Mouse (Mus musculus) heart, embryonic 10.5 days (tissue): ENCODE measurements around the gene Shpk. TPM values are rescaled to one million over a fixed set of nuclear protein-coding genes. Genes with fewer than 3 reads are reported as not detected.

ENCODE experiments used
- DNase-seq: peaks from one replicate; pipeline ENCODE4 v3.0.0-alpha.2; 2017; ENCODE audit warnings: low spot score
- H3K27ac ChIP-seq: fragments of 300-500 bp; sonication (generic); 2 replicates; pipeline ENCODE4 v1.5.1; 2016; ENCODE audit warnings: mild to moderate bottlenecking
- H3K27me3 ChIP-seq: fragments of 300-500 bp; sonication (generic); 2 replicates; pipeline ENCODE4 v1.6.1; 2016; ENCODE audit warnings: mild to moderate bottlenecking; ENCODE audit not compliant: poor library complexity, insufficient read depth, severe bottlenecking
- H3K36me3 ChIP-seq: fragments of 300-500 bp; sonication (generic); 2 replicates; pipeline ENCODE4 v1.6.1; 2016; ENCODE audit warnings: mild to moderate bottlenecking, moderate library complexity
- H3K4me1 ChIP-seq: fragments of 300-500 bp; sonication (generic); 2 replicates; pipeline ENCODE4 v1.6.1; 2016; ENCODE audit warnings: mild to moderate bottlenecking
- H3K4me3 ChIP-seq: fragments of 300-500 bp; sonication (generic); 2 replicates; pipeline ENCODE4 v1.5.1; 2016; ENCODE audit warnings: mild to moderate bottlenecking, moderate library complexity
- H3K9me3 ChIP-seq: fragments of 300-500 bp; sonication (generic); 2 replicates; pipeline ENCODE4 v1.6.1; 2016; ENCODE audit warnings: mild to moderate bottlenecking, moderate library complexity
- WGBS: fragments of 180-500 bp; shearing (Covaris S2); methylation state at CpG from one replicate; pipeline ENCODE4 v1.1.7; 2016; 5-methylcytosine and 5-hydroxymethylcytosine counted together
- polyA plus RNA-seq: library from polyadenylated mRNA; unstranded; fragments of >200 nt; fragmentation: Nextera tagmentation; extraction: Ambion mirVana; gene quantifications from 2 replicates; pipeline ENCODE4 v1.2.1, GENCODE M21; 2016

The Shpk gene
- polyA plus RNA-seq, 1 experiment from 2014 or later: 0.54 TPM

GRCm38 (mm10) chr11:73235990-73236701, 36.9 kb downstream of the Shpk start:
- Histone ChIP-seq H3K4me1 (no peaks in the 10 kb centered on the region), H3K4me3 (no peak overlapping the region), H3K9me3 (no peaks in the 10 kb centered on the region), H3K27ac (no peak overlapping the region), H3K36me3 (no peaks in the 10 kb centered on the region), H3K27me3 (peaks cover 8% of the 10 kb centered on the region; the same call in 1 of the 2 replicates)
- 42% methylated on average over 5 of the region's 5 CpGs for WGBS
- DNase-seq: no peak

GRCm38 (mm10) chr11:73236731-73237130, 37.5 kb downstream of the Shpk start:
- H3K4me3 ChIP-seq: no peak overlapping the region
- H3K4me1 ChIP-seq: no peaks in the 10 kb centered on the region
- no peak overlapping the region for H3K27ac ChIP-seq
- DNase-seq: no peak
- 69% methylated on average over 3 of the region's 3 CpGs for WGBS
- H3K27me3 ChIP-seq: peaks cover 8% of the 10 kb centered on the region; the same call in 1 of the 2 replicates
- H3K9me3 ChIP-seq: no peaks in the 10 kb centered on the region
- no peaks in the 10 kb centered on the region for H3K36me3 ChIP-seq

- H3K27ac ChIP-seq: no peak overlapping the region
- 88% methylated on average over 6 of the region's 6 CpGs for WGBS
- DNase-seq: no peak
- H3K4me3 ChIP-seq: no peak overlapping the region
- peaks cover 8% of the 10 kb centered on the region; the same call in 1 of the 2 replicates for H3K27me3 ChIP-seq
- H3K4me1 ChIP-seq: no peaks in the 10 kb centered on the region
- H3K9me3 ChIP-seq: no peaks in the 10 kb centered on the region
- H3K36me3 ChIP-seq: no peaks in the 10 kb centered on the region
Measured at GRCm38 (mm10) chr11:73242199-73242598, 42.9 kb downstream of the Shpk start.

DNA sequence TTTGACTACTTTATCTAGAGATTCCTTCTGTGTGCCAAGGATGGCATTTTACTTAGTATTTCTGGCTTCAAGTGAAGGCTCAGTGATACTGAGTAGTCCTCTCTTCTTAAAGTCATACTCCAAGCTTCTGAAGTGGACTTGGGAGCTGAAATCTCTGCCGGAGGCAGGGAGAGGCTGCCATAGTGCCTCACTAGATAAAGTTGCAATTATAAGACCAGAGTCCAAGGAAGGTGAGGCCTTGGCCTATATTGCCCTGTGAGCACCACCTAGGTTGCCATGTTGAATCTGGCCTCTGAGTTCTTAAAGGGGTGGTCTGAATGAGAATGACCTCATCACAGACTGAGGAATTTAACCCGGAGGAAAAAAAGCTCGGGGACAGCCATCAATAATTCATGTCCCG, 43.5 kb downstream of the Shpk start:
- Histone ChIP-seq H3K27ac (no peak overlapping the region), H3K27me3 (peaks cover 8% of the 10 kb centered on the region; the same call in 1 of the 2 replicates), H3K9me3 (no peaks in the 10 kb centered on the region), H3K36me3 (no peaks in the 10 kb centered on the region), H3K4me1 (no peaks in the 10 kb centered on the region), H3K4me3 (no peak overlapping the region)
- WGBS: 83% methylated on average over 4 of the region's 4 CpGs
- no peak for DNase-seq

GRCm38 (mm10) chr11:73257362-73257945, 58.2 kb downstream of the Shpk start:
- Histone ChIP-seq H3K27me3 (no peaks in the 10 kb centered on the region), H3K36me3 (no peaks in the 10 kb centered on the region), H3K27ac (no peak overlapping the region), H3K4me3 (no peak overlapping the region), H3K4me1 (no peaks in the 10 kb centered on the region), H3K9me3 (no peaks in the 10 kb centered on the region)
- WGBS: 75% methylated on average over 4 of the region's 4 CpGs
- no peak for DNase-seq

DNA sequence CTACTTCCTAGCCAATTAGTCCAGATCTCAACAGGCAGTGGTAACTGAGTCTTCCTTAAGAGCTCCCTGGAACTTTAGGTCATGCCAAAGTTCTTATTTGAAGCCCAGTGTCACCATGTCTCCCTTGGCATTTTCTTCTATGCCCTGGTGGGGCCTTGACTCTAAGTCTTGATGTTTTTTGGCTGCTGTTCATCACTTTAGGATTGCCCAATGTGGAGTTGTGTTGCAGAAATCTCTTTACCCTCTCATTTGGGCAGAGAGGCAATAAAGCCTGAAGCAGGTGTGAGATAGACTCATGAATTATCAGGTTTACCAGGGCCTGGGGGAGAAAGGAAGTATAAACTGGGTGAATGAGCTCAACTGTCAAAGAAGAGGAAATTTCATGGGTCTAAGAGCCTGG, 59.4 kb downstream of the Shpk start:
- no peaks in the 10 kb centered on the region for H3K4me1 ChIP-seq
- H3K27ac ChIP-seq: no peak overlapping the region
- no peaks in the 10 kb centered on the region for H3K27me3 ChIP-seq
- H3K4me3 ChIP-seq: no peak overlapping the region
- DNase-seq: no peak
- no peaks in the 10 kb centered on the region for H3K36me3 ChIP-seq
- no peaks in the 10 kb centered on the region for H3K9me3 ChIP-seq

GRCm38 (mm10) chr11:73260457-73260856, 61.2 kb downstream of the Shpk start:
- 61% methylated on average over 3 of the region's 3 CpGs for WGBS
- no peaks in the 10 kb centered on the region for H3K27me3 ChIP-seq
- H3K4me3 ChIP-seq: no peak overlapping the region

DNA sequence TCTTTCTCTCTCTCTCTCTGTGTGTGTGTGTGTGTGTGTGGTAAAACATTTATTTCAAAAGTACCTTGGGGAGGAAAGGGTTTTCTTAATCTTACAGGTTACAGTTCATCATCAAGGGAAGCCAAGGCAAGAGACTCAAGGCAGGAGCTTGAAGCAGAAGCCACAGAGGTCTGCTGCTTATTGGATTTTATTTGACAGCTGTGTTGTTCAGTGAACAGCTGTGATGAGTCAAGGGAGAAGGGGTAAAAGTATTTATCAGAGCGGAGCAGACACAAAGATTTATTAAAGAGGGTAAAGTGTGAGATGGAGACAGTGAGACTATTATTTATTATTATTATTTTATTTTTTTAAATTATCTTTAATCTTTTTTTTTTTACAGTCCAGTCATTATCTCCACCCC, 62.1 kb downstream of the Shpk start:
- H3K27me3 ChIP-seq: no peaks in the 10 kb centered on the region
- WGBS: 82% methylated on average over 1 of the region's 1 CpGs
- H3K4me3 ChIP-seq: no peak overlapping the region
- no peaks in the 10 kb centered on the region for H3K36me3 ChIP-seq
- DNase-seq: no peak
- no peaks in the 10 kb centered on the region for H3K4me1 ChIP-seq
- H3K27ac ChIP-seq: no peak overlapping the region
- no peaks in the 10 kb centered on the region for H3K9me3 ChIP-seq

More at GRCm38 (mm10) chr11:73260457-73260856, 61.2 kb downstream of the Shpk start:
- no peaks in the 10 kb centered on the region for H3K4me1 ChIP-seq
- no peaks in the 10 kb centered on the region for H3K9me3 ChIP-seq
- no peak overlapping the region for H3K27ac ChIP-seq
- H3K36me3 ChIP-seq: no peaks in the 10 kb centered on the region
- no peak for DNase-seq

DNA sequence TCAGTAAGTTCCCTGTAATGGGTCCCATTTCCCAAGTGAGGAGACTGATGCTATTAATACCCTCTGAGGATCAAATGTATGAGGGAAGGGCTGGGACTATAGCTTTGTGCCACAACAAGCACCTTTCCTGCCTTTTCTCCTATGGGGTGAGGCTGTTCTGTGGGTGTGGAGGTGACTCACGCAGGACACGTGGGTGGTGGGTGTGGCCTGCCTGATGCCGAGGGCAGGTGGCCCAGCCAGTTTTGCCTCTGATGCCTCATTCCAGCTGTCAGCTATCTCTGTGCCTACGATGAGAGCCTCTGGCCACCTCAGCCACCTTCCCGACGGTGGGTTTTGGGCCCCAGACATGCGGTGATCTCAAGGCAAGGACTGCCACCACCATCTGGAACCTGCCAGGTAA, 68.0 kb downstream of the Shpk start, which contains the start of gene Trpv3:
Gene Trpv3, plus strand, starts transcription at position 122 of the 400 bp plus-strand sequence.
- H3K4me3 ChIP-seq: no peak within 1 kb of the TSS
- peaks cover 5% of the 10 kb centered on the region; the same call in 1 of the 2 replicates for H3K27me3 ChIP-seq
- DNase-seq: no peak
- 79% methylated on average over 7 of the region's 7 CpGs for whole genome bisulfite sequencing
- H3K4me1 ChIP-seq: peaks cover 9% of the 10 kb centered on the region
- no peaks in the 10 kb centered on the region for H3K9me3 ChIP-seq
- no peak within 1 kb of the TSS for H3K27ac ChIP-seq
- no peaks in the 10 kb centered on the region for H3K36me3 ChIP-seq

Other genes starting within 250 kb of the Shpk start
- 3.4 and 4.1 TPM in 2 replicates for gene Atp2a3, start 238.3 kb upstream of the Shpk start, polyA plus RNA-seq
- 2.6 and 4.8 TPM in 2 replicates for gene P2rx1, start 200.4 kb upstream of the Shpk start, polyA plus RNA-seq
- 2.2 and 3.4 TPM in 2 replicates for gene Camkk1, start 180.5 kb upstream of the Shpk start, polyA plus RNA-seq
- gene Ncbp3, start 151.7 kb upstream of the Shpk start, polyA plus RNA-seq: 11.2 and 11.6 TPM in 2 replicates
- 0.25 and 0.44 TPM in 2 replicates for gene Itgae, start 108.9 kb upstream of the Shpk start, polyA plus RNA-seq
- gene Haspin, start 61.2 kb upstream of the Shpk start, polyA plus RNA-seq: 16.2 and 17.3 TPM in 2 replicates
- gene P2rx5, start 39.0 kb upstream of the Shpk start, polyA plus RNA-seq: 0.41 and 0.97 TPM in 2 replicates
- gene Emc6, start 22.4 kb upstream of the Shpk start, polyA plus RNA-seq: 107 and 126 TPM in 2 replicates
- gene Tax1bp3, start 22.4 kb upstream of the Shpk start, polyA plus RNA-seq: 249 and 253 TPM in 2 replicates
- gene Ctns, start 418 bp upstream of the Shpk start, polyA plus RNA-seq: 11.9 and 14.0 TPM in 2 replicates
- not detected in 2 replicates for gene Trpv1, start 34.8 kb downstream of the Shpk start, polyA plus RNA-seq
- gene Trpv3, start 67.9 kb downstream of the Shpk start, polyA plus RNA-seq: 0.03 TPM in 1 of 2 replicates, not detected in the other
- gene Aspa, start 130.1 kb downstream of the Shpk start, polyA plus RNA-seq: not detected in 2 replicates
- gene Gm49340, start 130.3 kb downstream of the Shpk start, polyA plus RNA-seq: not detected in 2 replicates
- gene Spata22, start 130.3 kb downstream of the Shpk start, polyA plus RNA-seq: not detected in 2 replicates
- not detected in 2 replicates for gene Olfr20, start 151.3 kb downstream of the Shpk start, polyA plus RNA-seq
- not detected in 2 replicates for gene Olfr376, start 171.8 kb downstream of the Shpk start, polyA plus RNA-seq
- not detected in 2 replicates for gene Olfr1, start 200.2 kb downstream of the Shpk start, polyA plus RNA-seq
- gene Olfr378, start 229.0 kb downstream of the Shpk start, polyA plus RNA-seq: not detected in 2 replicates